Mouse (Mus musculus) hindbrain, embryonic 12.5 days (tissue): ENCODE data around the gene Mutyh. TPM values are rescaled to one million over a fixed set of nuclear protein-coding genes. Genes with fewer than 3 reads are reported as not detected.
A peak's percentile ranks its signal among the peaks of the same experiment; 100 is the strongest.

ENCODE experiments used
- ATAC-seq: fragments of 200-750 bp; cut with Nextera tagmentation; 2 replicates; pipeline ENCODE4 v1.8.0; 2017; ENCODE audit warnings: moderate TSS enrichment; ENCODE audit not compliant: low FRiP score
- H3K27ac ChIP-seq: fragments of 300-500 bp; sonication (generic); 2 replicates; pipeline ENCODE4 v1.5.1; 2016; ENCODE audit warnings: mild to moderate bottlenecking
- H3K27me3 ChIP-seq: fragments of 300-500 bp; sonication (generic); 2 replicates; pipeline ENCODE4 v1.6.1; 2016; ENCODE audit warnings: mild to moderate bottlenecking
- H3K36me3 ChIP-seq: fragments of 300-500 bp; sonication (generic); 2 replicates; pipeline ENCODE4 v1.6.1; 2016; ENCODE audit warnings: mild to moderate bottlenecking
- H3K4me1 ChIP-seq: fragments of 300-500 bp; sonication (generic); 2 replicates; pipeline ENCODE4 v1.6.1; 2016
- H3K4me2 ChIP-seq: fragments of 300-500 bp; sonication (generic); replicated peaks from 2 replicates; pipeline ENCODE4 v1.6.1; 2016; ENCODE audit warnings: mild to moderate bottlenecking
- H3K4me3 ChIP-seq: fragments of 300-500 bp; sonication (generic); 2 replicates; pipeline ENCODE4 v1.5.1; 2016; ENCODE audit warnings: mild to moderate bottlenecking
- H3K9ac ChIP-seq: fragments of 300-500 bp; sonication (generic); 2 replicates; pipeline ENCODE4 v1.6.1; 2016; ENCODE audit warnings: mild to moderate bottlenecking, moderate library complexity
- H3K9me3 ChIP-seq: fragments of 300-500 bp; sonication (generic); replicated peaks from 2 replicates; pipeline ENCODE4 v1.6.1; 2016; ENCODE audit warnings: mild to moderate bottlenecking
- WGBS: fragments of 180-500 bp; shearing (Covaris S2); methylation state at CpG from one replicate; pipeline ENCODE4 v1.1.7; 2016; 5-methylcytosine and 5-hydroxymethylcytosine counted together
- polyA plus RNA-seq: library from polyadenylated mRNA; unstranded; fragments of >200 nt; fragmentation: Nextera tagmentation; extraction: Ambion mirVana; gene quantifications from 2 replicates; pipeline ENCODE4 v1.2.1, GENCODE M21; 2016

The Mutyh gene
- polyA plus RNA-seq, 1 experiment from 2014 or later, result 15.1 TPM

DNA sequence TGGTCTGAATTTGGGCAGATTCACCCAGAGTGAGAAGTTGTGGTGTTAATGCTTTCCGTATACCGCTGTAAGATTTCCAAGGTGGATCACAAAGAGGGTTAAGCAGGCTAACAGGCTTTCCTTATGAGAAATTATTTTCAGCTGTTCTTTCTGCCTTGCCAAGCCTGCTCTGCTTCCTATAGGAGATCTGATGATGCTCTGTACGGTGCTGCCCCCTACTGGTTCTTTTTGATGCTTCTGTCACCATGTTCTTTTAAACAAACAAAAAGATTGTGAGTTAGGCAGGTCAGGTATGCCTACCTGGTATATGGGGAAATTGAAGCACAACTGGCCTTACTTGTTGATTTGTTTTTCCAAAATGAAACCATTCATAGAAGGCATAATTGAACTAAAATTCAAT lies 18.6 kb upstream of the Mutyh start:
- H3K4me2 ChIP-seq, result no peak overlapping the region
- ATAC-seq, result no peak

DNA sequence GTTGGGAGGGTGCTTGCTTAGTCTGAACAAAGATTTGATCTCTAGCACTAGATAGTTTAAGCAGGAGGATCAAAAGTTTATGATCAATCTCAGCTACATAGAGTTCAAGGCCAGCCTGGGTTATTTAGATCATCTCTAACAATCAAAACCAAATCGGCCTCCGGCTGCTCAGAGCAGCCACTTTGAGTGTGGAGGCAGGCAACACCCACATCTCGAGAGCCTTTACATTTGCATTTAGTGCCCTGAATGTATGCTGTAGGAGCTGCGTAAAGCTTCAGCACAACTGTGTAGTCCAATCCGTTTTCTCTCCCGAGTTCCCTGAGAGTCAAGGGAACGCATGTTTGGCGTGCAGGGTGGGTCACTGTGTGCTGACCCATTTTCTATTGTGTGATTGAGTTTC lies 15.1 kb upstream of the Mutyh start:
- no peak overlapping the region for H3K4me3 ChIP-seq
- no peak overlapping the region for H3K9ac ChIP-seq
- H3K27me3 ChIP-seq, result no peaks in the 10 kb centered on the region
- H3K4me1 ChIP-seq, result peaks cover 3% of the 10 kb centered on the region; the same call in 1 of the 2 replicates
- no peak for ATAC-seq
- no peaks in the 10 kb centered on the region for H3K36me3 ChIP-seq
- no peak overlapping the region for H3K4me2 ChIP-seq
- WGBS, result 86% methylated on average over 8 of the region's 8 CpGs
- no peak overlapping the region for H3K27ac ChIP-seq
- no peaks in the 10 kb centered on the region for H3K9me3 ChIP-seq

More for the DNA sequence above, 18.6 kb upstream of the Mutyh start:
- no peak overlapping the region for H3K27ac ChIP-seq
- H3K9ac ChIP-seq, result no peak overlapping the region
- H3K27me3 ChIP-seq, result no peaks in the 10 kb centered on the region
- 0 out of 2 replicates have a peak, but pooled peaks cover 2% of the 10 kb centered on the region for H3K9me3 ChIP-seq
- WGBS, result 8% methylated on average over 3 of the region's 3 CpGs
- H3K4me1 ChIP-seq, result peaks cover 3% of the 10 kb centered on the region; the same call in 1 of the 2 replicates
- no peak overlapping the region for H3K4me3 ChIP-seq
- peaks cover 2% of the 10 kb centered on the region; the same call in 1 of the 2 replicates for H3K36me3 ChIP-seq

DNA sequence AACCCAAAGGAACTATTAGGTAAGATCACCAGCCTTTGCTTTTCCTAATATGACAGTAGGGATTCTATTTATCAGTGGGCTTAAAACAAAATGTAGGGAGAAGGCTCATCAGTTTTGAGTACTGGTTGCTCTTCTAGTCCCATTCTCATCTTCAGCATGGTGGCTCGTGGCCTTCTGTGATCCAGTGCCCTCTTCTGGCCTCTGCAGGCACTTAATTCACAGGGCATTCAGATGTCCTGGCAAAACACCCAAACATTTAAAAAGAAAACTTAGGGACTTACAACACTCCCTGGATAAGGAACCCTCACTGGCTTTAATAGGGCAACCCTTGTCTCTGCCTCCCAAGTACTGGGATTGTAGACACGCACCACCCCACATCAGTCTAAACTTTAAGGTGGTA lies 13.2 kb upstream of the Mutyh start:
- no peak overlapping the region for H3K9ac ChIP-seq
- H3K9me3 ChIP-seq, result no peaks in the 10 kb centered on the region
- no peaks in the 10 kb centered on the region for H3K27me3 ChIP-seq
- no peak overlapping the region for H3K4me2 ChIP-seq
- H3K27ac ChIP-seq, result no peak overlapping the region
- whole genome bisulfite sequencing, result 78% methylated on average over 2 of the region's 2 CpGs
- H3K4me3 ChIP-seq, result no peak overlapping the region
- ATAC-seq, result no peak
- no peaks in the 10 kb centered on the region for H3K36me3 ChIP-seq
- no peaks in the 10 kb centered on the region for H3K4me1 ChIP-seq

DNA sequence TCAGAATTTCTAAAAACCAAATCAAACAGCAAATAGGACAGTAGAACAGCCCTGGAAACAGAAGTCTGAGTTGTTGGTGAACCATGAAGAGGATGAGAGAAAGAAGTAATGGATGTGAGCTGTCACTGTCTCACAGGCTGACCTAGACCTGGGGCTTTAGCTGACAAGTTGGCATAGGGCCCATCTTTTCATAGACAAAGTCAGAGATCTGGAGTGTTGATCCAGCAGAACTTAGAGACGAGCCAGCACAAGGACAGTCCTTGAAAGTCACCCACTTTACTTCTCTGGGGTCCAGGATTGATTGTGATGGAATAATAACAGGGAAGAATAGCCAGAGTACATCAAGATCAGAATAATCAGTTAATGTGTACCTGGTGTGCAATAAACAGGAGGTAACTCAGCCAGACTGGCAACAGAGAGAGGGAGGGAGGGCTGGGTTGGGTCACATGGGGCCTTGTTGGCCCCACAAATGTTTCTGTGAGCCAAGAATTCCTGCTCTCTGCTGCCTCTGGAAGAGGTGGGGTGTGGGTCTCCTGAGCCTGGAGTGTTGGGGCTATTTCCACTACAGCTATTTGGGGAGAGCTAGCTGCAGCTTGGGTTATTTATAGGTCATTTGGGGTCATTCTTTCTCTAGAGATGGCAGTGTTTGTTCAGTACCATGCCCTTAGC lies 10.9 kb upstream of the Mutyh start:
- Histone ChIP-seq H3K4me1 (no peaks in the 10 kb centered on the region), H3K27ac (no peak overlapping the region), H3K4me2 (no peak overlapping the region), H3K9me3 (no peaks in the 10 kb centered on the region), H3K9ac (no peak overlapping the region), H3K4me3 (no peak overlapping the region), H3K27me3 (no peaks in the 10 kb centered on the region), H3K36me3 (peaks cover 4% of the 10 kb centered on the region)
- WGBS, result 77% methylated on average over 1 of the region's 1 CpGs
- ATAC-seq, result no peak

DNA sequence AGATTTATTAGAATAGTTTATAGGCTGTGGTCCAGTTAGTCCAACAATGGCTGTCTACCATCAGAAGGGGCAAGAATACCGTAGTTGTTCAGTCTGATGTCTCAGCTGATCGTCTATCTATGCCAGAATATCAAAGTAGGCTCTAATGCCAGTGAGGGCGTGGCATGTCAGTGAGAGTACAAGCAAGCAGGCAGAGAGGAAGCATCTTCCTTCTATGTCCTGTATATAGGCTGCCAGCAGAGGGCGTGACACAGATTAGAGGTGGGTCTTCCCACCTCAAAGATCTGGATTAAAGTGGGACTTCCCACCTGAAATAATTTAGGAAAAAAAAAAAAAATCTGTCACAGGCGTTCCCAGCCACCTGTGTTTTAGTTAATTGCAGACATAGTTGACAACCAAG lies 7.6 kb upstream of the Mutyh start:
- Histone ChIP-seq H3K4me2 (no peak overlapping the region), H3K36me3 (peaks cover 35% of the 10 kb centered on the region), H3K9me3 (no peaks in the 10 kb centered on the region), H3K27me3 (no peaks in the 10 kb centered on the region), H3K4me1 (no peaks in the 10 kb centered on the region), H3K4me3 (no peak overlapping the region), H3K27ac (no peak overlapping the region), H3K9ac (no peak overlapping the region)
- no peak for ATAC-seq
- WGBS, result 35% methylated on average over 5 of the region's 5 CpGs

DNA sequence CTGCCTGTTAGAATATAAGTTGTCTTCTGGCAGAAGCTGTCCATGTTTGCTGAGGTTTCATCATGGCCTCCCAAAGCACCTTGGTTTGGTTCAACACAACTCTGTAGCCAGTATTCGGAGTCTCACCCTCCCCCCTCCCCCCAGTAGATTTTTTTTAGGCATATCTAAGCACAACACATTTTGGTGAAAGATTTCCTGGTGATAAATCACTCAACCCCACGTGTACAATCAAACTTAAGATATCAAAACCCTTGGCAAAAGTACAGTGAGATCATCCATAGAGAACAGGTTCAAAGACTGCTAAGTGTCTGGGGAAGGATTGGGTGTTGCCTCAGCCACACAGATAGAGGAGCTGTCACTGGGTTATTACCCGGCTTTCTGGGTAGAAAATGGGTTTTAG lies 3.5 kb downstream of the Mutyh start:
- Histone ChIP-seq H3K27me3 (no peaks in the 10 kb centered on the region), H3K4me2 (no peak overlapping the region), H3K4me1 (peaks cover 9% of the 10 kb centered on the region), H3K27ac (no peak overlapping the region), H3K9ac (no peak overlapping the region), H3K4me3 (no peak overlapping the region), H3K36me3 (peaks cover 9% of the 10 kb centered on the region; the same call in 1 of the 2 replicates), H3K9me3 (no peaks in the 10 kb centered on the region)
- WGBS, result 90% methylated on average over 3 of the region's 3 CpGs
- ATAC-seq, result no peak

DNA sequence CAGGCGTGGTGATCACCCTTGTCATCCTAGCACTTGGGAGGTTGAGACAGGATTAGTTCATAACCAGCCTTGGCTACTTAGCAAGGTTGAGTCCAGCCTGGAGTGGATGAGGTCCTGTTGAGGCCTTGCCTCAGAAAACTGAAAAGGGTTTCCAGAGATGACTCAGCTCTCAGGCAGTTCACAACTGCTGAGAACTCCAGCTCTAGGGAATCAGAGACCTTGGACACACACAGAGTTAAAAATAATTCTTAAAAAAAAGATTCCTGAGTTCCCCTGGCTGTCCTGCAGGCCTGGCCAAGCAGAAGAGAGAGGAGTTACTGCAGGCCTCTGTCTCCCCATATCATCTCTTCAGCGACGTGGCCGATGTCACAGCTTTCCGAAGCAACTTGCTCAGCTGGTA lies 7.8 kb downstream of the Mutyh start:
- peaks cover 3% of the 10 kb centered on the region; the same call in 1 of the 2 replicates for H3K4me1 ChIP-seq
- no peak overlapping the region for H3K27ac ChIP-seq
- 90% methylated on average over 5 of the region's 5 CpGs for WGBS
- H3K9ac ChIP-seq, result no peak overlapping the region
- no peak overlapping the region for H3K4me3 ChIP-seq
- H3K36me3 ChIP-seq, result peaks cover 32% of the 10 kb centered on the region
- H3K9me3 ChIP-seq, result no peaks in the 10 kb centered on the region
- no peak overlapping the region for H3K4me2 ChIP-seq
- no peak for ATAC-seq
- H3K27me3 ChIP-seq, result peaks cover 10% of the 10 kb centered on the region

DNA sequence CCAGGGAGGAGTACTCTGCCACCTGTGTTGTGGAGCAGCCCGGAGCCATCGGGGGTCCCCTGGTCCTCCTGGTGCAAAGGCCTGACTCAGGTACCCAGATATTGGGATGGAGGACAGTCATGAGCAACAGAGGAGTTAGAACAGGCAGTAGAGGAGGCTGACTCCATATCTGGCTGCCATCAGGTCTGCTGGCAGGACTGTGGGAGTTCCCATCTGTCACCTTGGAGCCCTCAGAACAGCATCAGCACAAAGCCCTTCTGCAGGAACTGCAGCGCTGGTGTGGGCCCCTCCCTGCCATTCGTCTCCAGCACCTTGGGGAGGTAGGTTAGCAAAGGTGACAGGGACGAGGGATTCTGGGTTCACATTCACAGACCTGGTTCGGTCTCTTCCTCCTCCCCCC lies 10.0 kb downstream of the Mutyh start:
- Histone ChIP-seq H3K36me3 (peaks cover 32% of the 10 kb centered on the region), H3K9ac (no peak overlapping the region), H3K27me3 (peaks cover 24% of the 10 kb centered on the region), H3K4me3 (no peak overlapping the region), H3K27ac (no peak overlapping the region), H3K4me1 (peaks cover 14% of the 10 kb centered on the region), H3K9me3 (no peaks in the 10 kb centered on the region), H3K4me2 (no peak overlapping the region)
- ATAC-seq, result no peak
- 89% methylated on average over 6 of the region's 6 CpGs for WGBS

DNA sequence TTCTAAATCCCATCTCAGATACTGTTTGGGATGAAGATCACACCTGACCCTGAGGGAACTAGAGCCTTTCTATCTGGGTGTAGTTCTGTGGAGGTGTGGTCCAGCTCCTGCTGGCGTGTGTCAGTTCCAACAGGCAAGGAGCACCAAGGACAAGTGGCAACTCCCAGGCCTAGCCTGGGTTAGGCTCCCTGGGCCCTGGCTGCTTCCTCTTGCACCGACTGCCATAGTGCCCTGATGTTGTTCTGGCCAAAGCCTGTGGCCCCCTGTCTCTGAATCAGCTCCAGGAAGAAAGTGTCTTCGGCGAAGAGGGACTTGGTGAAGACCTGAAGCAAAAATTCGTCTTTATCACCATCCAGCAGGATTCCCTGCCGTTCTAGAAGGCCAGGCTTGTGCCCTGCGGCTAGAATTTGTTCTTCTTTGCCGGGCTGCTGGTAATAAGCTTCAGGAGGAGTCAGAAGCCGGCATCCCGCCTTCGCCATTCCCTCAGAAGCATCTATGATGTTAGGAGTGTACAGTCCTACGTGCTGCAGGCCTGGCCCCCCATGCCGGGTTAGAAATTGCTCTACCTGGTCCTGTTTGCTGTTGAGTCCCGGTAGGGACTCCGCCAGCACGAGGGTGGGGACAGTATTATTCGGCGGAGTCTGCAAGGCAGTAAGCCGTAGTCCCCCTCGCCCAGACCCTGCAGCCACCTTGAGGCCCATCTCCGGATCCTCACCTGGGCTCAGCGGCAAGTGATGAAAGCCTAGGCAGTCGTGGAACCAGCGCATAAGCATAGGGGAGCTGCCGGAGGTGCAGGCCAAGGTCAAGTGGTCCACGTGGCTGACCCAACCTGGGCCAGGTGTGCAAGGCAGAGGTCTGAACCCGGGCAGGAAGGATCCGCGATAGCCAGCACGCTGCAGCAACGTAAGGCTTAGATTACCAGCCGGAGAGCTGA lies 12.7 kb downstream of the Mutyh start:
- peaks cover 24% of the 10 kb centered on the region for H3K27me3 ChIP-seq
- peak overlapping the region; percentile 40 for H3K4me3 ChIP-seq
- H3K36me3 ChIP-seq, result peaks cover 28% of the 10 kb centered on the region
- peak overlapping the region; percentile 92 for H3K4me2 ChIP-seq
- peak overlapping the region; percentile 53 for H3K9ac ChIP-seq
- 25% methylated on average over 32 of the region's 32 CpGs for WGBS
- no peak overlapping the region for H3K27ac ChIP-seq
- H3K9me3 ChIP-seq, result no peaks in the 10 kb centered on the region
- peak; percentile 12 for ATAC-seq
- H3K4me1 ChIP-seq, result peaks cover 21% of the 10 kb centered on the region

DNA sequence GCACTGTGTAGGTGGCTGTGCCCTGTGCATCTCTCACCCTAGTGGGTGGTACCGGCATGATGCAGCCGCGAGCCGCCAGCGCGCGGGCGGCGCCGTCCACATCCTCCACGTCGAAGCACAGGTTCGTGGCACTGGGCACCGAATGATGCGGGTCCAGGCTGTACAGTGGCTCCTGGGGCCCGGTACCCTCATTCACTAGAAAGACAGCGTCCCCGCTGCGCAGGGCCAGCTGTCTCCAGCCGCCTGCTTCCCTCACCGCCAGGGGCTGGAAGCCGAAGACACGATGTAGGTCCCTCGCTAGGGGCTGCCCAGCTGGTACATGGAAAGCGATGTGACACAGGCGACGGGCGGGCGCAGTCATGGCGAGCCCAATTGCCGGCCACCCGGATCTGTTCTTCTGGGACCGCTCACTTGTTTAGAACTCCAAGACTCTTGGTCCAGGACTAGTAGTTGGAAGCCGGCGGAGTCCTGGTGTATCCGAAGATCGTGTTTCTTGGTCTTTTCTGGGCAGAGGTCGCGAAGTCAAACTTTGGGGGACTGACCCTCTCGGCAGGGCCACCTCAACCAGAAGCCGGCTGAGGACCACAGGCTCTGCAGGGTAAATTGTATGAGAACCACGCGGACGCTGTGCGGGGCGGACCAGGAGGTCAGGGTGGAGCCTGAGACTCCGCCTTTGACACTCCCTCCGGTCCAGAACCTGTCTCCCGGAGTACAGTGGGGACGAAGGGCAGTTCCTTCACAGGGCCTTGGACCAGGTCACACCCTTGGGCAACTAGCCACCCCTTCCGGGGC lies 13.6 kb downstream of the Mutyh start:
- peaks cover 24% of the 10 kb centered on the region for H3K27me3 ChIP-seq
- H3K9me3 ChIP-seq, result no peaks in the 10 kb centered on the region
- under 1% methylated on average over 51 of the region's 51 CpGs for WGBS
- H3K4me2 ChIP-seq, result peak overlapping the region; percentile 92
- peaks cover 23% of the 10 kb centered on the region for H3K36me3 ChIP-seq
- peaks cover 24% of the 10 kb centered on the region for H3K4me1 ChIP-seq
- peak overlapping the region; percentile 40 for H3K4me3 ChIP-seq
- H3K9ac ChIP-seq, result peak overlapping the region; percentile 53
- ATAC-seq, result peak; percentile 74
- no peak overlapping the region for H3K27ac ChIP-seq

DNA sequence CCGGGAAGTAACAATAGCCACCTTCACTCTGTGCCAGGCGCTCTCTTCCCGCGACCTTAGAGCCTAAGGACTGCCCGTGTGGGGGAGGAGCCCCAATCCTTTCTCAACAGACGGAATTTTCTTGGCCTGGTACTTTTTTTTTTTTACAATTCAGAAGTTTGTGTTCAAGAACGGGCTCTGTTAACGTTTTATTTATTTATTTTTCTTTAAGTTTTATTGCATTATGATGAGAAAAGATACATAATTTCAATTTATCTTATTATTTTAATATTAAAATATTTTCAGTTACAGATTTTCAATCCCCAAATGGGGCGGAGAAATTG lies 14.1 kb downstream of the Mutyh start, which contains the start of gene Hpdl:
Gene Hpdl (minus strand): TSS at position 14 of the 323 bp plus-strand sequence.
- Histone ChIP-seq H3K4me1 (peaks cover 24% of the 10 kb centered on the region), H3K27ac (no peak within 1 kb of the TSS), H3K36me3 (peaks cover 18% of the 10 kb centered on the region), H3K4me3 (peak within 1 kb of the TSS; percentile 40), H3K27me3 (peaks cover 25% of the 10 kb centered on the region), H3K9ac (peak within 1 kb of the TSS; percentile 53), H3K9me3 (no peaks in the 10 kb centered on the region), H3K4me2 (peak within 1 kb of the TSS; percentile 92)
- WGBS, result 12% methylated on average over 9 of the region's 9 CpGs
- ATAC-seq, result no peak

DNA sequence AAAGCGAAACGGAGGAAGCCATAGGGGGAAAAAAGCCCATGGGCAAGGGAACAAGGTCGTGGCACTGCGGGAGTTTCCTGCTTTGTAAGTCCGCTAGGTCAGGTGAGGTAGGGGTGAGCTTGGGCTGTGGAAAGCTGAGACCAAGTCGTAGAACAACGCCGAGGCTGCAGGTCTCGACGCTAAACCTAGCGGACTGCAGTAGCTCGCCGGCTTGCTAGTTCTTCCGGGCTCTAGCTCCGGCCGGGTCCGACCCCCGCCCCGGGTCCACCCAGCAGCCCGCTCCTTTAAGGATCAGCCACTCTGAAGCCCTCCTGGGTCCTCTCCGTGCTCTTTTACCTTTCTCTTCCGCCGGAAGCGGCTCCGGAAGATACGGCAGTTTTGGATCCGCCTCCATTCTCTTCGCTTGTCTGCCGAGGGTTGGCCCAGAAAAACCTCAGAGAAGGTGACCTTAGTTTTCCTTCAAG lies 17.1 kb downstream of the Mutyh start:
- peaks cover 26% of the 10 kb centered on the region for H3K4me1 ChIP-seq
- H3K4me3 ChIP-seq, result peak overlapping the region; percentile 52
- H3K27ac ChIP-seq, result peak overlapping the region; percentile 69
- H3K27me3 ChIP-seq, result peaks cover 23% of the 10 kb centered on the region
- peak; percentile 44; the same call in 1 of the 2 replicates for ATAC-seq
- no peaks in the 10 kb centered on the region for H3K9me3 ChIP-seq
- 1% methylated on average over 23 of the region's 29 CpGs for WGBS
- H3K4me2 ChIP-seq, result peak overlapping the region; percentile 74
- H3K36me3 ChIP-seq, result no peaks in the 10 kb centered on the region
- peak overlapping the region; percentile 69 for H3K9ac ChIP-seq
